Mouse (Mus musculus) ZHBTc4 (cell line): ENCODE results near the gene Evc.
A peak's percentile ranks its signal among the peaks of the same experiment; 100 is the strongest.

ENCODE experiments used
- DNase-seq: peaks from one replicate; pipeline ENCODE4 v3.0.0-alpha.2; 2011; ENCODE audit warnings: low read depth, low spot score

Gene Evc

GRCm38 (mm10) chr5:37310026-37310425 lies 26.7 kb downstream of the Evc start:
- peak; percentile 10 for DNase-seq

- DNase-seq: peak; percentile 36
Observed at GRCm38 (mm10) chr5:37298370-37298769, 38.3 kb downstream of the Evc start.

- DNase-seq: no peak
Observed at GRCm38 (mm10) chr5:37296717-37297116, 40.0 kb downstream of the Evc start.

- DNase-seq: peak; percentile 59
Observed at GRCm38 (mm10) chr5:37290983-37291382, 45.7 kb downstream of the Evc start.

GRCm38 (mm10) chr5:37289236-37289635 lies 47.5 kb downstream of the Evc start:
- DNase-seq: peak; percentile 67

- peak; percentile 70 for DNase-seq
Observed at GRCm38 (mm10) chr5:37288374-37288773, 48.3 kb downstream of the Evc start.

- no peak for DNase-seq
Observed at GRCm38 (mm10) chr5:37281021-37281420, 55.7 kb downstream of the Evc start.

- no peak for DNase-seq
Observed at GRCm38 (mm10) chr5:37263816-37264215, 72.9 kb downstream of the Evc start.

- no peak for DNase-seq
Observed at GRCm38 (mm10) chr5:37261734-37262133, 75.0 kb downstream of the Evc start.

GRCm38 (mm10) chr5:37257243-37257642 lies 79.5 kb downstream of the Evc start:
- DNase-seq: peak; percentile 52

GRCm38 (mm10) chr5:37256823-37257222 lies 79.9 kb downstream of the Evc start:
- no peak for DNase-seq

GRCm38 (mm10) chr5:37254523-37254922 lies 82.2 kb downstream of the Evc start:
- DNase-seq: no peak

- DNase-seq: no peak
Observed at GRCm38 (mm10) chr5:37252101-37252804, 84.4 kb downstream of the Evc start.

- DNase-seq: no peak
Observed at GRCm38 (mm10) chr5:37251596-37251995, 85.1 kb downstream of the Evc start.

GRCm38 (mm10) chr5:37248870-37249269 lies 87.8 kb downstream of the Evc start:
- DNase-seq: no peak

GRCm38 (mm10) chr5:37247456-37247855 lies 89.2 kb downstream of the Evc start:
- DNase-seq: no peak

GRCm38 (mm10) chr5:37246138-37246910 lies 90.4 kb downstream of the Evc start:
- peak; percentile 73 for DNase-seq

- peak; percentile 70 for DNase-seq
Observed at GRCm38 (mm10) chr5:37245651-37246050, 91.0 kb downstream of the Evc start.

GRCm38 (mm10) chr5:37244666-37245242 lies 91.9 kb downstream of the Evc start:
- no peak for DNase-seq

- DNase-seq: no peak
Observed at GRCm38 (mm10) chr5:37244161-37244560, 92.5 kb downstream of the Evc start.

- DNase-seq: peak; percentile 81
Observed at GRCm38 (mm10) chr5:37243169-37243886, 93.4 kb downstream of the Evc start.
